Mouse (Mus musculus) spleen, embryonic (tissue): ENCODE measurements around the gene Fads1.
"Not testable (repeated sequence)": the region's sequence is repeated elsewhere in the genome, so short reads cannot be mapped to it uniquely, and the experiment has no call there.

Source experiments
- CTCF ChIA-PET: fragments of 350-600 bp; sonication (Branson Sonifier 250); formaldehyde crosslinking; loops from one replicate; lab custom pipeline; 2022; lab: Charles Lee

The Fads1 gene

GRCm38 (mm10) chr19:10182670-10183298, at the start of gene Fads1:
Gene Fads1 (plus strand): TSS chr19:10182888.
- CTCF ChIA-PET, result no interaction called here

DNA sequence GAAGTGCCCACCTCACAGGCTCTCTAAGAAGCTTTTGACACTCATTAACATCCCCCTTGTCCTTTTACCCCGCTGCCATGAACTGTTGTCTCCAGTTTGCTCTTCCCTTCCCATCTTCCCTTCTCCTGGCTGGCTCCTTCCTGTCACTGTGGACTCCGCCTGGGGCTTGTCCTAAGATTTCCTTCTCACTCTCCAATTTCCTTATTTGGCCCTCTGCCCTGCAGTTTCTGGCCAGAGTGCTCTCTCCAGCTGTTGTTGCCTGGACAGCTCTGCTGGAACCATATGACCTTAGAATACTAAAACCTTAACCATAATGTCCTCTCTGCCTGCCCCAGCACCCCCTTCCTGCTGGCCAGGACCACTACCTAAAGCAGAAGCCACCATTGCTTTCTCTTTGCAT, 48.0 kb upstream of the Fads1 start:
- CTCF ChIA-PET, result no interaction called here

- CTCF ChIA-PET, result no interaction called here
Observed at GRCm38 (mm10) chr19:10137423-10137822, 45.3 kb upstream of the Fads1 start.

- CTCF ChIA-PET, result no interaction called here
Observed at GRCm38 (mm10) chr19:10139736-10140135, 43.0 kb upstream of the Fads1 start.

DNA sequence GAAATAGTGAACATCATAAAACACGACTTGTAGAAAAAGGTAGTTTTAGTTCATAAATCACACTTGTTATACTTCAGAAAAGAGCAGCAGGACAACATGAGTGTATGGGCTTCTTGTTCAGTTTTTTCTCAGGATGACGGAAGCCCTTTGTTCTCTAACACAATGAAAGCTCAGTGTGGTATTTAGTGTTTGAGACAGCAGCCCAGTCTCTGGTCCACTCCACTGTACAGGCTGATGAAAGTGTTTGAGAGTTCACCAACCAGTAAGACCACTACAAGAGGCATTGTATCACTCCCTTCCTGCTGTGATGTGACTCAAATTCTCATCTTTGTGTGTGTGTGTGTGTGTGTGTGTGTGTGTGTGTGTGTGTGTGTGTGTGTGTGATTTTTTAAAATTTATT, 39.0 kb upstream of the Fads1 start:
- CTCF ChIA-PET, result no interaction called here

- CTCF ChIA-PET, result no interaction called here
Observed at GRCm38 (mm10) chr19:10144464-10144863, 38.2 kb upstream of the Fads1 start.

DNA sequence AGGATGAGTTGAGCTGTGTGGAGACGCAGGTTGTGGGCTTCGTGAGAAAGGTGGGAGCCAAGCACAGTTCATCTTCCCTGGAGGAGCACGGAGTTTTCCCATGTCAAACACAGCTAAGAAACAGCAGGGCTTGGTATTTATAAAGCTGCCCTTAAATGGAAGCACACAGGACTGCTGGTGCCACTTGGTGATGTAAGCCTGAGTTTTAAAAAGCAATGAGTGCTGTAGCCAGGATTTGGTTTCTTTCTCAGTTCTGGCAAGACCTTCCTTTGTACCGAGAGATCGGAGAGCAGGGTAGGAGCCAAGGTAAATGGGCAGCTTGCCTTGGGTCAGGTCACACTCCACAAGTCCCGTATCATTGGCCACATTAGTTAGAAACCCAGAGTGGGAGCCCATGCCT, 34.1 kb upstream of the Fads1 start:
- CTCF ChIA-PET, result no interaction called here

- CTCF ChIA-PET, result no interaction called here
Observed at GRCm38 (mm10) chr19:10149189-10149588, 33.5 kb upstream of the Fads1 start.

- CTCF ChIA-PET, result interaction anchor here (0.6 kb wide), 1 partner anchor 75 kb away, joined by 3 read pairs; no protein-coding TSS in a partner anchor
Observed at GRCm38 (mm10) chr19:10157725-10158124, 25.0 kb upstream of the Fads1 start.

DNA sequence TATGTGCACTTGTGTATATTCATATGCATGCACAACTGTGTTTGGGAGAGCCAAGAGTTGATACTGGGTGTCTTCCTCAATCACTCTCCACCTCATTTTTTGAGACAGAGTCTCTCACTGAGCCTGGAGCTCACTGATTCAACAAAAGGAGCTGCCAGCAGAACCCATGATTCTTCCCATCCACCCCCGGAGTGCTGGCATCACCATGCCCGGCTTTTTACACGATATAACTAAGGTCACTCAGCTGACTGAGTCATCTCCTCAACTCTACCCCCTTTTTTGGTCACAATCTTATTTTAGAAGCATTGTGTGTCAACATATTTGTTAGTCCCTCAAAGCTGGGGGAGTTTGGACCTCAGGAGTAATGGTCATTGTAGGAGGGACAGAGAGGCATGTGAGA, 18.8 kb upstream of the Fads1 start:
- CTCF ChIA-PET, result no interaction called here

DNA sequence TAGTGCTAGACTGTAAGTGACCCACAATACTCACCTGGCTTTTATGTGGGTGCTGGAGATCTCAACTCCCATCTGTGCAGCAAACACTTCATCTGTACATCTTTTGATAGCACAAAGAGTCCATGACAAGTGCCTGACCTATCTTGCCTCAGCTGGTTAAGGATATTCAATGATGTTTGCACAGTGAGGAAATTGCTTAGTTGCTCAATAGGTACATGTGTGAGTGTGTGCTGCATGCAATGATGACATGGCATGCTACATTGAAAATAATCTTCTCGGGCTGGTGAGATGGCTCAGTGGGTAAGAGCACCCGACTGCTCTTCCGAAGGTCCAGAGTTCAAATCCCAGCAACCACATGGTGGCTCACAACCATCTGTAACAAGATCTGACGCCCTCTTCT, 16.8 kb upstream of the Fads1 start:
- CTCF ChIA-PET, result not testable (repeated sequence)

DNA sequence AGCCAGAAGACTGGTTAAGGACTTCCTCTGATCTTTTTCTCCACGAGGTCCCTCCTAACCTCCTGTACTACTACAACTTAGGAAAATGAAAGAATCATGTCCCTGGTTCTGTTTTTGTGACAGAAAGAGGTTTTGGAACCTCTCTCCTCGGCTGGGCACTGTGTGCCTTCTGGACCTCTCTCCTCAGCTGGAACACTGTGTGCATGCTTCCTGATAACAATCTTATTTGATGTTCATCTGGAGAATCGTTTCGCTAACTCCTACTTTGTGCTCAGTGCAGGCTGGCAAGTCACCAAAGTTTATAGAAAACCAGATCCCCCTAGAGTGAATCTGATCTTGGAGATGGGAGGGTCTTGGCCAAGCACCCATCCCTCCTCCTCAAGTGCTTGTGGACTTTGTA, 15.6 kb upstream of the Fads1 start:
- CTCF ChIA-PET, result no interaction called here

- CTCF ChIA-PET, result no interaction called here
Observed at GRCm38 (mm10) chr19:10167951-10168350, 14.7 kb upstream of the Fads1 start.

DNA sequence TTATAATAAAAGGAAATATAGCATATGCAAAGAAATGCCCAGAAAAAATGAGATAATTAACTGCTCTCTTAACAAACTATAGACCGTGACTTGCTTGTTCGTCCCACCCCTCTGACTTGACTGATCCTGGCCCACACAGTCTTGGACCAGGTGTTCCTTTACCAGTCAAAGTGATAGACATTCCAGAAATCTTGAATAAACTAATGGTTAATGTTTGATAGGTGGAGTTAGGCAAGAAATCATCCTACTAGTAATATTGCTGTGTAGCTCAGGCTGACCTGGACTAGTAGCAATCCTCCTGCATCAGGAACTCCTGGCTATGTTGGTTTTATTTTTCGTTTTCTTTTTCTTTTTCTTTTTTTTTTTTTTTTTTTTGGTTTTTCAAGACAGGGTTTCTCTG, 14.2 kb upstream of the Fads1 start:
- CTCF ChIA-PET, result no interaction called here

DNA sequence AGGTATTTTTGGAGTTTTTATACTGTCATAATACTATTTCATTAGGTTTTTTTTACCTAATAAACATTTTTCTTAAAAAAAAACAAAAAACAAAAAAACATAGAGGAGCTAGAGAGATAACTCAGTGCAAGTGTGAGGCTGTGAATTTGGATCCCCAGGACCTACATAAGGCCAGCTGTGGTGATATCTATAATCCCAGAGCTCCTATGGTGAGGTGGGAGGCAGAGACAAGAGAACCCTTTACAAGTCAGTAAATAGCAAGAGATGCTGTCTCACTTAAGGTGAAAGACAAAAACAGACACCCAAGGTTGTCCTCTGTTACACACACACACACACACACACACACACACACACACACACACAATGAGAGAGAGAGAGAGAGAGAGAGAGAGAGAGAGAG, 13.5 kb upstream of the Fads1 start:
- CTCF ChIA-PET, result no interaction called here

DNA sequence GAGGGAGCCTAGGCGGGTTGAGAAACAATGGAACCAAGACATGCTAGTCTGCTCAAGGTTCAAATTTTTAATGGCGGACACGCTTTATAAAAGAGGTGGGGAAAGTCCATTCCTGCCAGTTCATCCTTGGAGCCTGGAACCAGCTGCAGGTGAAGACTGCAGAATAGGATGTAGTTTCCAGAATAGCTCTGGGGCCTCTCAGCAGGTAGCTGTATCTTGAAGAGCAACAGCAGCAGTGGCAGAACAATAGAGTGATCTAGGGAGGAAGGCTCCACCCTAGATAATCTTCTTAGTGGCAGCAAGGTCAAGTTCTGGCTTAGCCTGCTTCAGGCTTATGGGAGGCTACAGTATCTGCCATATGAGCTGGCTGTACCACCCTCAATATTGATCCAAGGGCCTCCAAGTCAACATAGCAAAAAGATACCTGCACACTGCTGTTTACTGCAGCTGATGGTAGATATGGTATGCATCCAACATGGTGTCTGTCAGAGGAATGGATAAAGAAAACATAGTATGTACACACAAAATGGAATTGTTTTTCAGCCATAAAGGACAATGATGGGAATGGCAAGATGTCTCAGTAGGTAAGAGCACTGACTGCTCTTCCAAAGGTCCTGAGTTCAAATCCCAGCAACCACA, 12.9 kb upstream of the Fads1 start:
- CTCF ChIA-PET, result not testable (repeated sequence)

DNA sequence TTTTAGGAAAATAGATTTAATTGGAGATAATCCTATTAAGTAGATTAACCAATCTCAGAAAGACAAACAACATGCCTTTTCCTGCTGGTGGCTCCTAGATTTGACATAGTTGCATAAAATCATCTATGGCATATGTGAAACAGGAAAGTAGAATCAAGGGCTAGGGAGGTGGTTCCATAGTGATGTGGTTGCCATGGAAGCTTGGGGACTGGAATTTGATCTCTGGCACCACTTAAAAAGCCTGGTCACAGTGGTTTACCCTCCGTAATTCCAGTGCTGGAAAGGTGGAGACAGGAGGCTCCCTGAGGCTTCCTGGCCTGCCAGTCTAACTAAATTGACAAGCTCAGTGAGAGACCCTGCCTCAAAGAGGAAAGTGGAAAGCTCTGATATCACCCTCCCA, 12.2 kb upstream of the Fads1 start:
- CTCF ChIA-PET, result no interaction called here

- CTCF ChIA-PET, result no interaction called here
Observed at GRCm38 (mm10) chr19:10171359-10171758, 11.3 kb upstream of the Fads1 start.

GRCm38 (mm10) chr19:10171846-10172245, 10.8 kb upstream of the Fads1 start:
- CTCF ChIA-PET, result no interaction called here

- CTCF ChIA-PET, result no interaction called here
Observed at GRCm38 (mm10) chr19:10173116-10173718, 9.5 kb upstream of the Fads1 start.

- CTCF ChIA-PET, result no interaction called here
Observed at GRCm38 (mm10) chr19:10173844-10174539, 8.7 kb upstream of the Fads1 start.

GRCm38 (mm10) chr19:10174956-10175355, 7.7 kb upstream of the Fads1 start:
- CTCF ChIA-PET, result no interaction called here

DNA sequence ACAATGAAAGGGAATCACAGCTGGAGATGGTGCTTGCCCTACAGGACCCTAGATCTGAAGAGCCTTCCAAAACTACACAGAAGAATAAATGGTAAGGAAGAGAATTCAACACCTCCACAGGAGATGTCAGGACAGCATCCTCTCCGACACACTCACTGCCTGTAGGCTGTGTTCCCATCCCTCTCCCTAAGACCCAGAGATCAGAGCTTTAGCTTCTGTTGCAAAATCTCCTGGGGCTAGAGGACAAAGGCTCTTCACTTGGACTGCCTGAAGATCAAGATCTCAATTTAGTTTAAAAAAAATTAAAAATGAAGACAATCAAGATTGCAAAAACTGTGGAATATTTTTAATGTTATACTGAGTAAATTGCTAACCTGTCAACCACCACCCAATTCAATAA, 6.2 kb upstream of the Fads1 start:
- CTCF ChIA-PET, result no interaction called here
